Mouse (Mus musculus): ENCODE data around the gene Itgb7.

The Itgb7 gene

GRCm38 (mm10) chr15:102248812-102249191 is 17.1 kb upstream of the Itgb7 start:
- no peak for DNase-seq

GRCm38 (mm10) chr15:102248131-102248811 is 16.5 kb upstream of the Itgb7 start:
- no peak for DNase-seq

GRCm38 (mm10) chr15:102247252-102248130 is 15.7 kb upstream of the Itgb7 start:
- peak; percentile 73 to 87 for DNase-seq

- peak; percentile 99 for DNase-seq
Observed at GRCm38 (mm10) chr15:102246866-102247251, 15.1 kb upstream of the Itgb7 start.

- DNase-seq = peak; percentile 81 to 87
Observed at GRCm38 (mm10) chr15:102245891-102246741, 14.4 kb upstream of the Itgb7 start.

GRCm38 (mm10) chr15:102245461-102245881 is 13.7 kb upstream of the Itgb7 start:
- no peak for DNase-seq

GRCm38 (mm10) chr15:102244306-102245191 is 12.8 kb upstream of the Itgb7 start:
- DNase-seq = peak in 1 of 2 experiments; percentile 72

GRCm38 (mm10) chr15:102243229-102244190 is 11.8 kb upstream of the Itgb7 start:
- DNase-seq = peak in 1 of 2 experiments; percentile 63

- DNase-seq = no peak
Observed at GRCm38 (mm10) chr15:102242404-102243228, 10.9 kb upstream of the Itgb7 start.

GRCm38 (mm10) chr15:102240607-102241006 is 8.9 kb upstream of the Itgb7 start:
- DNase-seq = peak; percentile 80 to 81

- DNase-seq = no peak
Observed at GRCm38 (mm10) chr15:102239851-102240250, 8.1 kb upstream of the Itgb7 start.

GRCm38 (mm10) chr15:102239260-102239590 is 7.5 kb upstream of the Itgb7 start:
- peak; percentile 86 to 94 for DNase-seq

GRCm38 (mm10) chr15:102238543-102239259 is 7.0 kb upstream of the Itgb7 start:
- DNase-seq = no peak

GRCm38 (mm10) chr15:102235371-102236027 is 3.8 kb upstream of the Itgb7 start:
- DNase-seq = peak; percentile 70 to 71

- peak in 1 of 2 experiments; percentile 45 for DNase-seq
Observed at GRCm38 (mm10) chr15:102233896-102234295, 2.2 kb upstream of the Itgb7 start.

- no peak for DNase-seq
Observed at GRCm38 (mm10) chr15:102232764-102233163, 1.0 kb upstream of the Itgb7 start.

GRCm38 (mm10) chr15:102230408-102231321 is 1.1 kb downstream of the Itgb7 start:
- DNase-seq = no peak
